Mouse (Mus musculus) hindbrain, embryonic 15.5 days (tissue): ENCODE results near the gene Lrrc34. TPM values are rescaled to one million over a fixed set of nuclear protein-coding genes. Genes with fewer than 3 reads are reported as not detected.
A peak's percentile ranks its signal among the peaks of the same experiment; 100 is the strongest.

Experiments used
- ATAC-seq: fragments of 200-750 bp; cut with Nextera tagmentation; 2 replicates; pipeline ENCODE4 v1.8.0; 2017; ENCODE audit warnings: low read depth, moderate number of reproducible peaks, moderate TSS enrichment; ENCODE audit not compliant: low FRiP score
- H3K27ac ChIP-seq: fragments of 300-500 bp; sonication (generic); replicated peaks from 2 replicates; pipeline ENCODE4 v1.5.1; 2015; ENCODE audit warnings: mild to moderate bottlenecking, inconsistent platforms
- H3K27me3 ChIP-seq: fragments of 300-500 bp; sonication (generic); 2 replicates; pipeline ENCODE4 v1.6.1; 2015; ENCODE audit warnings: control low read depth, inconsistent platforms
- H3K36me3 ChIP-seq: fragments of 300-500 bp; sonication (generic); 2 replicates; pipeline ENCODE4 v1.6.1; 2015; ENCODE audit warnings: control low read depth, inconsistent platforms
- H3K4me1 ChIP-seq: fragments of 300-500 bp; sonication (generic); replicated peaks from 2 replicates; pipeline ENCODE4 v1.6.1; 2015; ENCODE audit warnings: control low read depth, inconsistent platforms
- H3K4me2 ChIP-seq: fragments of 300-500 bp; sonication (generic); 2 replicates; pipeline ENCODE4 v1.6.1; 2015; ENCODE audit warnings: moderate library complexity, mild to moderate bottlenecking, inconsistent platforms
- H3K4me3 ChIP-seq: fragments of 300-500 bp; sonication (generic); 2 replicates; pipeline ENCODE4 v1.5.1; 2015; ENCODE audit warnings: mild to moderate bottlenecking, inconsistent platforms
- H3K9ac ChIP-seq: fragments of 300-500 bp; sonication (generic); 2 replicates; pipeline ENCODE4 v1.6.1; 2015; ENCODE audit warnings: inconsistent platforms
- H3K9me3 ChIP-seq: fragments of 300-500 bp; sonication (generic); 2 replicates; pipeline ENCODE4 v1.6.1; 2016; ENCODE audit warnings: control low read depth, inconsistent platforms
- WGBS: fragments of 180-500 bp; shearing (Covaris S2); methylation state at CpG from one replicate; pipeline ENCODE4 v1.1.7; 2015; 5-methylcytosine and 5-hydroxymethylcytosine counted together
- polyA plus RNA-seq: library from polyadenylated mRNA; unstranded; fragments of >200 nt; fragmentation: Nextera tagmentation; extraction: Ambion mirVana; gene quantifications from 2 replicates; pipeline ENCODE4 v1.2.1, GENCODE M21; 2015

Gene Lrrc34
- polyA plus RNA-seq = 1.3 and 1.4 TPM in 2 replicates

DNA sequence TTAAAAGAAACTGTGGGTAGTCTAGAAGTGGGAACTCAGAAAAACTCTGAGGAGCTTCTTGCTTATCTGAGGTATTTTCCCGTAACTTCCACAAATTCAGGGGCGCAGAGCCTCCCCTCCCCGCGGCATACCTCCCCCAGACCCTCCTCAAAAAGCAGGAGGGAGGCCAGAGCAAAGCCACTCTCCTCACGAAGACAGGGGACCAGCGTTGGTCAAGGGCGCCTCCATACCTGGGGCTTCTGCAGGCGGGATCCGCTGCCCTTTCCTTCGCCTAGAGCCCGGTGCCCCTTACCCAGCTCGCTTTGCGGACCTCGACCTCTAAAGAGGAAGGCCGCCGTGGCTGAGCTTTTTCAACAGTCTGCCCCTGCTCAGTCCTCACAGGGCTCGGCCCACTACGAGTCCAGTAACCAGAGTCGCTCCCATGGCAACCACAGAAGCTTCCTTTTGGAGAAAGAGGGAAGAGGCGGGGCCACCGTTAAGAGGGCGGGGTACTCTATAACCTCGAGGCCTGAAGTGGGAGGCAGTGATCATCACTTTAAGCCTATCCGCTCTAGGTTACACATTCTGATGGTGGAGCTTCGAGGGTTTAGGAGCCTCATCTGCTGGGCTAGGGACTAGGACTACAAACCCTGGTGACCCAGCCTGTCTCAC, at the start of gene Lrrc34:
Lrrc34 (minus strand) TSS at position 430 of the 651 bp plus-strand sequence.
- Histone ChIP-seq H3K27me3 (peaks cover 23% of the 10 kb centered on the region), H3K4me2 (peak within 1 kb of the TSS; percentile 63), H3K9me3 (no peaks in the 10 kb centered on the region), H3K4me3 (peak within 1 kb of the TSS; percentile 36), H3K4me1 (peaks cover 20% of the 10 kb centered on the region), H3K36me3 (no peaks in the 10 kb centered on the region), H3K27ac (no peak within 1 kb of the TSS), H3K9ac (peak within 1 kb of the TSS; percentile 46)
- 2% methylated on average over 25 of the region's 25 CpGs for WGBS
- ATAC-seq = peak; percentile 84

- H3K27ac ChIP-seq = no peak overlapping the region
- 17% methylated on average over 2 of the region's 2 CpGs for WGBS
- no peaks in the 10 kb centered on the region for H3K36me3 ChIP-seq
- ATAC-seq = 0 out of 2 replicates have a peak, but pooled peaks have one; percentile 19
- no peak overlapping the region for H3K9ac ChIP-seq
- H3K4me1 ChIP-seq = no peaks in the 10 kb centered on the region
- H3K9me3 ChIP-seq = no peaks in the 10 kb centered on the region
- no peak overlapping the region for H3K4me2 ChIP-seq
- no peaks in the 10 kb centered on the region for H3K27me3 ChIP-seq
- no peak overlapping the region for H3K4me3 ChIP-seq
Measured at GRCm38 (mm10) chr3:30696346-30696745, 48.7 kb upstream of the Lrrc34 start.

GRCm38 (mm10) chr3:30695661-30696060, 48.0 kb upstream of the Lrrc34 start:
- WGBS = 94% methylated on average over 2 of the region's 2 CpGs

GRCm38 (mm10) chr3:30690976-30691375, 43.3 kb upstream of the Lrrc34 start:
- WGBS = 79% methylated on average over 7 of the region's 7 CpGs
- ATAC-seq = no peak
- no peaks in the 10 kb centered on the region for H3K9me3 ChIP-seq
- no peaks in the 10 kb centered on the region for H3K36me3 ChIP-seq
- no peaks in the 10 kb centered on the region for H3K4me1 ChIP-seq
- H3K4me3 ChIP-seq = no peak overlapping the region
- H3K9ac ChIP-seq = no peak overlapping the region
- no peaks in the 10 kb centered on the region for H3K27me3 ChIP-seq
- no peak overlapping the region for H3K4me2 ChIP-seq
- H3K27ac ChIP-seq = no peak overlapping the region

More at GRCm38 (mm10) chr3:30695661-30696060, 48.0 kb upstream of the Lrrc34 start:
- Histone ChIP-seq H3K27ac (no peak overlapping the region), H3K27me3 (no peaks in the 10 kb centered on the region), H3K4me3 (no peak overlapping the region), H3K9me3 (no peaks in the 10 kb centered on the region), H3K4me1 (no peaks in the 10 kb centered on the region), H3K4me2 (no peak overlapping the region), H3K9ac (no peak overlapping the region), H3K36me3 (no peaks in the 10 kb centered on the region)
- ATAC-seq = no peak

DNA sequence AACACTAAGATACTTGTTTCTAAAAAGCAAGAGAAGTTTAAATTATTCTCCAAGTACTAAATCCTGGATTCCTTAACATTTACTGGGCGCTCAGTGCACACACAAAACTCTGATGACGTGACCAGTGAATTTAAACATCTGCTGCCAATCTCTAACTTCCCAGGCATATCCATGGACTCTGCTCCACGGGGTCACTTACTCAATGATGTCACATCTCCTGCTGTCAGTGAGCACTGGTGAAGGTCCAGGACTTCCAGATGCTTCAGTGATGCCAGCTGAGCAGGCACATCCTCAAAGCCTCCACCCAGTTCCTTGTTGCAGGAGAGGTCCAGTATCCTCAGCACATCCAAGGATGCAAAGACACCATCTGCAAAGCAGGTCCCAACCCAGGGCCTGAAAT, 39.5 kb upstream of the Lrrc34 start:
- WGBS = 78% methylated on average over 3 of the region's 3 CpGs
- Histone ChIP-seq H3K4me2 (no peak overlapping the region), H3K9me3 (no peaks in the 10 kb centered on the region), H3K27ac (no peak overlapping the region), H3K4me1 (no peaks in the 10 kb centered on the region), H3K36me3 (no peaks in the 10 kb centered on the region), H3K9ac (no peak overlapping the region), H3K27me3 (no peaks in the 10 kb centered on the region), H3K4me3 (no peak overlapping the region)
- no peak for ATAC-seq

- H3K9ac ChIP-seq = no peak overlapping the region
- no peaks in the 10 kb centered on the region for H3K36me3 ChIP-seq
- no peak for ATAC-seq
- no peaks in the 10 kb centered on the region for H3K27me3 ChIP-seq
- no peak overlapping the region for H3K4me3 ChIP-seq
- H3K4me1 ChIP-seq = no peaks in the 10 kb centered on the region
- WGBS = 91% methylated on average over 6 of the region's 6 CpGs
- H3K27ac ChIP-seq = no peak overlapping the region
- no peak overlapping the region for H3K4me2 ChIP-seq
- no peaks in the 10 kb centered on the region for H3K9me3 ChIP-seq
Measured at GRCm38 (mm10) chr3:30683190-30683589, 35.5 kb upstream of the Lrrc34 start.

- H3K9me3 ChIP-seq = no peaks in the 10 kb centered on the region
- no peak overlapping the region for H3K9ac ChIP-seq
- WGBS = 84% methylated on average over 9 of the region's 9 CpGs
- H3K4me1 ChIP-seq = no peaks in the 10 kb centered on the region
- ATAC-seq = no peak
- H3K4me3 ChIP-seq = no peak overlapping the region
- H3K27me3 ChIP-seq = no peaks in the 10 kb centered on the region
- H3K4me2 ChIP-seq = no peak overlapping the region
- H3K36me3 ChIP-seq = no peaks in the 10 kb centered on the region
- H3K27ac ChIP-seq = no peak overlapping the region
Measured at GRCm38 (mm10) chr3:30658486-30658885, 10.8 kb upstream of the Lrrc34 start.

- 90% methylated on average over 5 of the region's 5 CpGs for WGBS
- Histone ChIP-seq H3K4me1 (peaks cover 2% of the 10 kb centered on the region), H3K4me3 (no peak overlapping the region), H3K9ac (no peak overlapping the region), H3K27ac (no peak overlapping the region), H3K9me3 (no peaks in the 10 kb centered on the region), H3K4me2 (no peak overlapping the region), H3K36me3 (no peaks in the 10 kb centered on the region), H3K27me3 (peaks cover 6% of the 10 kb centered on the region; the same call in 1 of the 2 replicates)
- no peak for ATAC-seq
Measured at GRCm38 (mm10) chr3:30655937-30656336, 8.3 kb upstream of the Lrrc34 start.

DNA sequence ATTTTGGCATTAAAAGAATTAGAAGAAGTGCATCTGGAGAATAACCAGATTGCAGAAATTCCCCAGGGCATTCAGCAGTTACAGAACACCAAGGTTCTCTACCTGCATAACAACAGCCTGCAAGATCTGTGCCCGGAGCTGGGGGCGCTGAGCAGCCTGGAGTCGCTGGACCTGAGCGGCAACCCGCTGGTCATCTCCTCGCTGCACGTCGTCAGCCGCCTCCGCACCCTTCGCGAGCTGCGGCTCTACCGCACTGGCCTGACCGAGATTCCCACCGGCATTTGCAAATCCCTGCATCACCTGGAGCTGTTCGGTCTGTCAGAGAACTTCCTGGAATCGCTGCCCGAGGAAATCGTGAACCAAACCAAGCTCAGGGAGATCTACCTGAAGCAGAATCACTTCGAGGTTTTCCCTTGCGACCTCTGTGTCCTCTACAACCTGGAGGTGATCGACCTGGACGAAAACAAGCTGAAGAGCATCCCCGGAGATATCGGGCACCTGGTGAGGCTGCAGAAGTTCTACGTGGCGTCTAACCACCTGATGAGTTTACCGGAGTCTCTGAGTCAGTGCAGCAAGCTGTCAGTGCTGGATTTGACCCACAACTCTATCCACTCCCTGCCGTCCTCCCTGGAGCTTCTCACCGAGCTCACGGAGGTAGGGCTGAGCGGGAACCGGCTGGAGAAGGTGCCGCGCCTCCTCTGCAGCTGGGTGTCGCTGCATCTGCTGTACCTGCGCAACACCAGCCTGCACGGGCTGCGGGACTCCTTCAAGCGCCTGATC, 2.6 kb upstream of the Lrrc34 start:
- ATAC-seq = peak; percentile 76
- WGBS = under 1% methylated on average over 41 of the region's 41 CpGs
- no peaks in the 10 kb centered on the region for H3K9me3 ChIP-seq
- H3K27me3 ChIP-seq = peaks cover 23% of the 10 kb centered on the region
- H3K4me2 ChIP-seq = peak overlapping the region; percentile 86
- H3K4me1 ChIP-seq = peaks cover 20% of the 10 kb centered on the region
- H3K36me3 ChIP-seq = no peaks in the 10 kb centered on the region
- H3K4me3 ChIP-seq = peak overlapping the region; percentile 46
- peak overlapping the region; percentile 32 for H3K9ac ChIP-seq
- no peak overlapping the region for H3K27ac ChIP-seq

DNA sequence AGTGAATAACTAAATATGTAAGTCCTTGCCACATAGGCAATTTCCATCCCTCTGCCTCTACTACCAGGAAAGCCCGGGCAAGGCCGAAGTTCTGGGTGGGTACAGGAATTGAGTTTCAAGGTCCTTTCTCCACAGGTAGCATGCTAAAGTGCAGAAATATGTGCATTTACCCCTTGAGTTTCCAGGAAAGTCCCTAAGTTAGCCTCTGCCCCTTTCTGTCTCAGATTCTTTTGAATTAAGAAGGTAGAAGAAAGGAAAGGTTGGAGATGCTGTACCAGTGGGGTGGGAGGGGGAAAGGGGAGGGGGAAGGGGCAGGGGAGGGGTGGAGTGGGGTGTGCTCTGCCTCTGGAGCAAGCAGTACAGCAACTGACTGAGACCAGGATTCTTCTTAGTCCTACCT, 797 bp upstream of the Lrrc34 start:
- Histone ChIP-seq H3K27me3 (peaks cover 23% of the 10 kb centered on the region), H3K9ac (no peak overlapping the region), H3K4me1 (peaks cover 20% of the 10 kb centered on the region), H3K9me3 (no peaks in the 10 kb centered on the region), H3K36me3 (no peaks in the 10 kb centered on the region), H3K4me3 (no peak overlapping the region), H3K27ac (no peak overlapping the region), H3K4me2 (no peak overlapping the region)
- WGBS = 91% methylated on average over 2 of the region's 2 CpGs
- no peak for ATAC-seq

GRCm38 (mm10) chr3:30646761-30647160, 908 bp downstream of the Lrrc34 start:
- Histone ChIP-seq H3K27me3 (peaks cover 20% of the 10 kb centered on the region), H3K27ac (no peak overlapping the region), H3K36me3 (no peaks in the 10 kb centered on the region), H3K9ac (no peak overlapping the region), H3K4me2 (no peak overlapping the region), H3K4me3 (no peak overlapping the region), H3K4me1 (peaks cover 20% of the 10 kb centered on the region), H3K9me3 (no peaks in the 10 kb centered on the region)
- 52% methylated on average over 8 of the region's 8 CpGs for WGBS
- ATAC-seq = no peak

GRCm38 (mm10) chr3:30644207-30644606, 3.5 kb downstream of the Lrrc34 start, which contains the start of gene Lrriq4:
Lrriq4 (plus strand) TSS chr3:30644507.
- H3K27me3 ChIP-seq = peaks cover 13% of the 10 kb centered on the region
- H3K9ac ChIP-seq = no peak within 1 kb of the TSS
- no peak within 1 kb of the TSS for H3K4me3 ChIP-seq
- H3K27ac ChIP-seq = no peak within 1 kb of the TSS
- no peak within 1 kb of the TSS for H3K4me2 ChIP-seq
- H3K9me3 ChIP-seq = no peaks in the 10 kb centered on the region
- H3K36me3 ChIP-seq = no peaks in the 10 kb centered on the region
- H3K4me1 ChIP-seq = peaks cover 5% of the 10 kb centered on the region
- 62% methylated on average over 2 of the region's 2 CpGs for WGBS
- ATAC-seq = no peak
